Mouse (Mus musculus): ENCODE data around the gene Frzb.

DNA sequence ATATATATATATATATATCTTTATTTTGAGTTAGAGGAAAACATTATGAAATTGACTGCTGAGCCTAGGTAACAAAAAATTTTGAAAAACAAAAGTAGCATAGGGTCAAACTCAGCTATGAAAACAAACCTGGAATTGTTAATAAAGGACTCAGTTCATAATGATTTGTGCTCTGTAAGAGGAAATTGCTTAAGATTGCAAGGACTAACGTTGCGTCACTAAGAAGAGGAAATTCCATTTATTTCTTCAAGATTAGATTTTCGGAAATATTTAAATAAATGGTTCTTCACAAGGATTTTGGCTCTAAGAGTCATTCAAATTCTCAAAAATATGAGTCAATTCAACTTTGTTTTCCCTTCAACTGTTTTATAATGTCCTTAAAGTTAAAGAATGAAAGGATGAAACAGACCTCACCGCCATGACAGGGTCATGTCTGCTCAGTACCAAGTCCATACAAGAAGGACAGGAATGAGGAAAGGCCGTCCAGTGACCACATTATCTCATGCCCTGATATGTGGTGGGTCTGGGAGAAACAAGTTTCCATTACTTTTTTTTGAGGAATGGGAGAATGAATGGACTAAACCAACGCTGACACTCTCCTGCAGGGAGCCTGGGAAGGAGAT, 14.1 kb downstream of the Frzb start:
- TF ChIP-seq MEF2A (IDR thresholded peaks at IDR 0.05; ENCODE audit: extremely low read depth, insufficient replicate concordance, low read depth, low read length, poor library complexity, severe bottlenecking) (no peak), MYC (IDR thresholded peaks at IDR 0.05; ENCODE audit: low read depth, low read length) (no peak), CHD2 (IDR thresholded peaks at IDR 0.05; ENCODE audit: low read length) (no peak), ZNF384 (IDR thresholded peaks at IDR 0.05; ENCODE audit: low read depth, low read length) (no peak), POLR2A (IDR thresholded peaks at IDR 0.05; ENCODE audit: control insufficient read depth in 1 of 2, insufficient read depth in 1 of 2, low read depth in 1 of 2, low read length in 2 of 2, poor library complexity in 1 of 2) (no peak), CTCF (IDR thresholded peaks at IDR 0.05 in 2 of 3, conservative IDR thresholded peaks at IDR 0.05 in 1 of 3; ENCODE audit: control insufficient read depth in 1 of 3, insufficient read depth in 1 of 3, low read depth in 2 of 3, low read length in 3 of 3, poor library complexity in 1 of 3, severe bottlenecking in 1 of 3) (no peak), USF1 (IDR thresholded peaks at IDR 0.05; ENCODE audit: low read depth, low read length) (no peak), MYB (IDR thresholded peaks at IDR 0.05; ENCODE audit: low read depth, low read length) (no peak), USF2 (IDR thresholded peaks at IDR 0.05; ENCODE audit: borderline replicate concordance in 1 of 2, insufficient read depth in 1 of 2, low read depth in 1 of 2, low read length in 2 of 2) (no peak), EP300 (IDR thresholded peaks at IDR 0.05; ENCODE audit: low read depth in 1 of 2, low read length in 2 of 2) (no peak), MAFK (IDR thresholded peaks at IDR 0.05; ENCODE audit: borderline replicate concordance, low read depth, low read length) (no peak), ZC3H11A (IDR thresholded peaks at IDR 0.05; ENCODE audit: low read depth, low read length) (no peak)

Data from MEL (cell line).